Mouse (Mus musculus): Measurements from ENCODE around the gene Ppm1g. TPM values are rescaled to one million over a fixed set of nuclear protein-coding genes. Genes with fewer than 3 reads are reported as not detected.

Ppm1g gene
- polyA plus RNA-seq, 1 experiment from 2014 or later, result 172 TPM

GRCm38 (mm10) chr5:31197072-31197471, 23.4 kb downstream of the Ppm1g start:
- Histone ChIP-seq H3K27me3 (replicated peaks; ENCODE audit: control insufficient read depth, insufficient read depth, low read length) (no peaks in the 10 kb centered on the region), H3K9ac (ENCODE audit: low read depth, low read length) (no peak overlapping the region), H3K4me1 (ENCODE audit: control insufficient read depth, insufficient read depth, low read depth, low read length) (peaks cover 22% of the 10 kb centered on the region), H3K36me3 (ENCODE audit: control insufficient read depth, insufficient read depth, low read length) (peaks cover 47% of the 10 kb centered on the region), H3K9me3 (ENCODE audit: control insufficient read depth, low read length) (peaks cover 5% of the 10 kb centered on the region; the same call in 1 of the 2 replicates), H3K4me3 (ENCODE audit: low read length) (no peak overlapping the region), H3K27ac (ENCODE audit: low read depth, low read length) (no peak overlapping the region), H3K4me2 (ENCODE audit: low read length) (no peak overlapping the region)
- no peak for ATAC-seq
- 97% methylated on average over 12 of the region's 12 CpGs for WGBS

DNA sequence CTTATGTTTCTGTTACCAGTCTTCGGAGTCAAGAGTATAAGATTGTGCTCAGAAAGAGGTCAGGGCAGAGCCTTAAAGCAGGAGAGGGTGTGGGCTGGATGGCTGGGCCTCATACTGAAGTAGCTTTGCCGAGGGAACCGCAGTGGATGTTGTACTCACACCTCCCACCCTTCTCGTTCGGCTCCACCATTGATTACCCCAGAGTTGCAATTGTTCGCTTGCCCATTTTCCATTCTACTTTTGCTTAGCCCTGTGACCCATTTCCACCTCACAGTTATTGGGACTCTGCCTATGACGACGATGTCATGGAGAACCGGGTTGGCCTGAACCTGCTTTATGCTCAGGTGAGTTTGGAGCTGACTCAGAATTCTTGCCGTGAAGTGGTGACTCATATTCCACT, 24.3 kb downstream of the Ppm1g start:
- Histone ChIP-seq H3K4me3 (ENCODE audit: low read length) (no peak overlapping the region), H3K4me1 (ENCODE audit: control insufficient read depth, insufficient read depth, low read depth, low read length) (peaks cover 27% of the 10 kb centered on the region), H3K27me3 (replicated peaks; ENCODE audit: control insufficient read depth, insufficient read depth, low read length) (no peaks in the 10 kb centered on the region), H3K36me3 (ENCODE audit: control insufficient read depth, insufficient read depth, low read length) (peaks cover 47% of the 10 kb centered on the region), H3K27ac (ENCODE audit: low read depth, low read length) (no peak overlapping the region), H3K9me3 (ENCODE audit: control insufficient read depth, low read length) (peaks cover 5% of the 10 kb centered on the region; the same call in 1 of the 2 replicates), H3K9ac (ENCODE audit: low read depth, low read length) (no peak overlapping the region), H3K4me2 (ENCODE audit: low read length) (no peak overlapping the region)
- ATAC-seq, result no peak
- 96% methylated on average over 10 of the region's 10 CpGs for WGBS

- Histone ChIP-seq H3K36me3 (ENCODE audit: control insufficient read depth, insufficient read depth, low read length) (peaks cover 49% of the 10 kb centered on the region), H3K4me3 (ENCODE audit: low read length) (no peak overlapping the region), H3K27ac (ENCODE audit: low read depth, low read length) (no peak overlapping the region), H3K4me1 (ENCODE audit: control insufficient read depth, insufficient read depth, low read depth, low read length) (peaks cover 23% of the 10 kb centered on the region), H3K4me2 (ENCODE audit: low read length) (no peak overlapping the region), H3K9me3 (ENCODE audit: control insufficient read depth, low read length) (peaks cover 5% of the 10 kb centered on the region; the same call in 1 of the 2 replicates), H3K27me3 (replicated peaks; ENCODE audit: control insufficient read depth, insufficient read depth, low read length) (no peaks in the 10 kb centered on the region), H3K9ac (ENCODE audit: low read depth, low read length) (no peak overlapping the region)
- 97% methylated on average over 4 of the region's 4 CpGs for WGBS
- no peak for ATAC-seq
These were observed 24.8 kb downstream of the Ppm1g start for GRCm38 (mm10) chr5:31195671-31196070.

- ATAC-seq, result no peak
- Histone ChIP-seq H3K9me3 (ENCODE audit: control insufficient read depth, low read length) (no peaks in the 10 kb centered on the region), H3K4me3 (ENCODE audit: low read length) (no peak overlapping the region), H3K9ac (ENCODE audit: low read depth, low read length) (no peak overlapping the region), H3K4me2 (ENCODE audit: low read length) (peak overlapping the region; percentile 79), H3K27ac (ENCODE audit: low read depth, low read length) (no peak overlapping the region), H3K27me3 (replicated peaks; ENCODE audit: control insufficient read depth, insufficient read depth, low read length) (no peaks in the 10 kb centered on the region), H3K4me1 (ENCODE audit: control insufficient read depth, insufficient read depth, low read depth, low read length) (peaks cover 20% of the 10 kb centered on the region), H3K36me3 (ENCODE audit: control insufficient read depth, insufficient read depth, low read length) (peaks cover 54% of the 10 kb centered on the region)
- WGBS, result 93% methylated on average over 16 of the region's 16 CpGs
These were observed 25.7 kb downstream of the Ppm1g start for GRCm38 (mm10) chr5:31194486-31195485.

- H3K4me1 ChIP-seq (ENCODE audit: control insufficient read depth, insufficient read depth, low read depth, low read length), result peaks cover 20% of the 10 kb centered on the region
- WGBS, result 15% methylated on average over 25 of the region's 25 CpGs
- no peak for ATAC-seq
These were observed 26.7 kb downstream of the Ppm1g start for GRCm38 (mm10) chr5:31193631-31194281.

DNA sequence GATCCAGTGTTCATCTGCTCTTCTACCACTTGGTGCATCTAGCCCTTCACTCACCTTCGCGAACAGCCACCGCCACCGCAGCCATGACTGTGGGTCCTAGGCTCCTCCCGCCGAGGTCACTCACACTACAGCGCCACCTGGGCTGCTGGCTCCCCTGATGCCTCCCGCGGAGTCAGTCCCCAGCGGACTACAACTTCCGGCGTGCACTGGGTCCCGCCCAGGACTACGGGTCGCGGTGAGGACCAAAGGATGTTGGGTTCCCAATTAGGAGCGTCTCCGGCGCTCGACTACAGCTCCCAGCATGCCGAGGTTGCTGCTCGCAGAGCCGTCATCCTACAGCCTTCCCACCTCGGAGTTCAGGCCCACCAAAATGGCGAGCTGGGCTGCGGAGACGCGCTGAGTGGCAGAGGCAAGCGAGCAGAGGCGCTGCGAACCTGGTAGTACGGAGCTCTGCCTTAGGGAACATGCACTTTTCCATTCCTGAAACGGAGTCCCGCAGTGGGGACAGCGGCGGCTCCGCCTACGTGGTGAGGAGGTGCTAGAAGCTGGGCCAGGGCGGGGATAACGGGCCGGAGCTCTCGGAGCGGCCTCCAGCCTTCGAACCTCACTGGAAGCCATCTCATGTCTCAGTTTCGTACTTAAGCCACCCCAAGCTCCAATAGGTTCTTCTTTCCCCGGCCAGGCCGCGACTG, 27.4 kb downstream of the Ppm1g start, which contains the start of the genes Snx17 and Eif2b4:
TSS of gene Snx17 (plus strand) at position 289 of the 692 bp plus-strand sequence.
TSS of gene Eif2b4 (minus strand) at position 492 of the 692 bp plus-strand sequence.
- no peaks in the 10 kb centered on the region for H3K27me3 ChIP-seq (replicated peaks; ENCODE audit: control insufficient read depth, insufficient read depth, low read length)
- H3K4me1 ChIP-seq (ENCODE audit: control insufficient read depth, insufficient read depth, low read depth, low read length), result peaks cover 20% of the 10 kb centered on the region
- peak within 1 kb of the TSS; percentile 88 for H3K27ac ChIP-seq (ENCODE audit: low read depth, low read length)
- peaks cover 48% of the 10 kb centered on the region for H3K36me3 ChIP-seq (ENCODE audit: control insufficient read depth, insufficient read depth, low read length)
- H3K4me3 ChIP-seq (ENCODE audit: low read length), result peak within 1 kb of the TSS; percentile 86
- peak within 1 kb of the TSS; percentile 79 for H3K4me2 ChIP-seq (ENCODE audit: low read length)
- H3K9me3 ChIP-seq (ENCODE audit: control insufficient read depth, low read length), result no peaks in the 10 kb centered on the region
- peak; percentile 97 for ATAC-seq
- H3K9ac ChIP-seq (ENCODE audit: low read depth, low read length), result peak within 1 kb of the TSS; percentile 90
- WGBS, result under 1% methylated on average over 48 of the region's 48 CpGs

More at GRCm38 (mm10) chr5:31193631-31194281, 26.7 kb downstream of the Ppm1g start:
- H3K4me2 ChIP-seq (ENCODE audit: low read length), result peak overlapping the region; percentile 79
- H3K36me3 ChIP-seq (ENCODE audit: control insufficient read depth, insufficient read depth, low read length), result peaks cover 49% of the 10 kb centered on the region
- peak overlapping the region; percentile 86 for H3K4me3 ChIP-seq (ENCODE audit: low read length)
- no peaks in the 10 kb centered on the region for H3K9me3 ChIP-seq (ENCODE audit: control insufficient read depth, low read length)
- peak overlapping the region; percentile 88 for H3K27ac ChIP-seq (ENCODE audit: low read depth, low read length)
- H3K27me3 ChIP-seq (replicated peaks; ENCODE audit: control insufficient read depth, insufficient read depth, low read length), result no peaks in the 10 kb centered on the region
- H3K9ac ChIP-seq (ENCODE audit: low read depth, low read length), result peak overlapping the region; percentile 90

DNA sequence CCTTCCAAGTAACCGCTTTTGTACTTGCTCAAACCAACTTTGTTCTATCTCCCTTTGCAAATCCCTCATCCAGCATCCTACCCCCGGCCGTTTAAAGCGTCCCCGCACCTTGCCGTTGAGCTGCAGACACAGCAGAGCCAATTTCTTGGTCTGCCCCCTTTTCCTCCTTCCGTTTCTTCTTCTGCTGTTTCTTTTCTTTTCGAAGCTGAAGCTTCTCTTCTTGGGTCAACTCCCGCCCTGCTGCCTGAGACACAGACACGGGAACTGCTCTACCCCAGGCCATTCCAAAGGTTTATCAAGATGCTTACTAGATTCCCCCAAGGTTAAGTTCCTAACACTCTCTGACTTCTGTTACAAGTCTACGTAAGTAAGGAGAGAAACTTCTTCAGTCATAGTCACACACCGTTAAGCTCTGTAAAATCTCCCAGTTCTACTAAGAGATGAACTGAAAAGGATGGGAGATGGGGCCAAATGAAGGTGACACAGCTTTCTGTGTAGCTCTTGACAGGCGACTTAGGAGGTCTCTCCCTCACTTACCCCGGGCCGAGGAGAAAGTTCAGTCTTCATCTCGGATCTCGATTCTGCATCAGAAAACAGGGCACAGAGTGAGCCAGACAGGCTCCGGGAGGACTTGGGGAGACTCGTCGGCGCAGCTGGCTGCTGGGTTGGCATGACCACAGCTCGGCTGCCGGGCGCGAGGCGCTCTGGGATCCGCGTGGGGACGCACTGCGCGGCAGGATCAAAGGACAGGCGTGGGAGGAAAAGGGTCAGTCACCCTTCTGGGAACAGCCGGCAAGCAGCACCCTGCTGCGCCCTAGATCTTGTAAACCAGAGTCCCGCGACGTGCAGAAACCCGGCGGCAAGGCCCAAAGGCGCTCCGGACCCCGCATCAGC, 28.2 kb downstream of the Ppm1g start:
- no peaks in the 10 kb centered on the region for H3K9me3 ChIP-seq (ENCODE audit: control insufficient read depth, low read length)
- peak overlapping the region; percentile 86 for H3K27ac ChIP-seq (ENCODE audit: low read depth, low read length)
- peak overlapping the region; percentile 86 for H3K4me3 ChIP-seq (ENCODE audit: low read length)
- H3K4me1 ChIP-seq (ENCODE audit: control insufficient read depth, insufficient read depth, low read depth, low read length), result peaks cover 20% of the 10 kb centered on the region
- no peak for ATAC-seq
- no peaks in the 10 kb centered on the region for H3K27me3 ChIP-seq (replicated peaks; ENCODE audit: control insufficient read depth, insufficient read depth, low read length)
- peak overlapping the region; percentile 72 for H3K4me2 ChIP-seq (ENCODE audit: low read length)
- 19% methylated on average over 37 of the region's 42 CpGs for WGBS
- peaks cover 50% of the 10 kb centered on the region for H3K36me3 ChIP-seq (ENCODE audit: control insufficient read depth, insufficient read depth, low read length)
- H3K9ac ChIP-seq (ENCODE audit: low read depth, low read length), result peak overlapping the region; percentile 76

GRCm38 (mm10) chr5:31190201-31190600, 30.3 kb downstream of the Ppm1g start:
- H3K9me3 ChIP-seq (ENCODE audit: control insufficient read depth, low read length), result no peaks in the 10 kb centered on the region
- no peak for ATAC-seq
- peaks cover 37% of the 10 kb centered on the region for H3K36me3 ChIP-seq (ENCODE audit: control insufficient read depth, insufficient read depth, low read length)
- H3K4me2 ChIP-seq (ENCODE audit: low read length), result no peak overlapping the region
- 95% methylated on average over 9 of the region's 9 CpGs for WGBS
- no peaks in the 10 kb centered on the region for H3K27me3 ChIP-seq (replicated peaks; ENCODE audit: control insufficient read depth, insufficient read depth, low read length)
- H3K9ac ChIP-seq (ENCODE audit: low read depth, low read length), result no peak overlapping the region
- H3K27ac ChIP-seq (ENCODE audit: low read depth, low read length), result no peak overlapping the region
- no peak overlapping the region for H3K4me3 ChIP-seq (ENCODE audit: low read length)
- peaks cover 20% of the 10 kb centered on the region for H3K4me1 ChIP-seq (ENCODE audit: control insufficient read depth, insufficient read depth, low read depth, low read length)

Data from hindbrain, embryonic 16.5 days (tissue).